ENCODE assay signal across 26 mouse cellular contexts in the genomic region with DNA sequence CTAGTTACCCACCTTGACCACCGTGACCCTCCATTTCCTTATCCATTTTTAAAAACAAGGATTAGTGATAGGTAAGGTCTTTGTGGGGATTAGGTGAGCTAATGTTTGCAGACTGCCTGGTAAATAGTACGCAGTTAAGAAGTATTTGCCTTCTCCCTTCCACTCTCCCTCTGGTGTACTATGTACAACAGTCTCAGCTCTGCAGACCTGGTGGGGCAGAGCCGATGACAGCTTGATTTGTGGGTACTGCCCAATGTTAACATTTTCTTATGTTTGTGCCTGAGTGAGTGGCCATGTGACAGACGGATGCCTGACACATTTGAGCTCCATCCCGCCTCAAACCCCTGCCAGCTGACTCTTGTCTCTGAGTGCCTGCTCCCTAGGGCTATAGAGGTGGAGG. TPM values are rescaled to one million over a fixed set of nuclear protein-coding genes. Genes with fewer than 3 reads are reported as not detected.
DNase-seq lines count a peak whose midpoint lies in the region; ATAC-seq and TF ChIP-seq lines count a peak whose summit lies in the region.
"Had no signal": no experiment of that assay in that cellular context is flagged by ENCODE, and none has a peak within 500 bp of the region (broad histone marks: within the 10 kb centered on the region; RNA-seq: fewer than 3 reads in every experiment).

No protein-coding gene starts in this region.

- H3K4me3 ChIP-seq in lung, embryonic 14.5 days (ENCODE audit: low read depth, low read length): no peak overlapping the region
- no peak overlapping the region for H3K4me3 ChIP-seq in lung, adult 2 months (replicated peaks; ENCODE audit: extremely low read depth, low read depth, low read length)
- no peak overlapping the region for H3K4me3 ChIP-seq in lung, embryonic 16.5 days (ENCODE audit: low read length)
- H3K4me3 ChIP-seq in stomach, embryonic 15.5 days (replicated peaks): no peak overlapping the region
- no peak overlapping the region for H3K4me3 ChIP-seq in stomach, postnatal 0 days (ENCODE audit: low read depth, low read length)
- no peak overlapping the region for H3K4me3 ChIP-seq in midbrain, embryonic 16.5 days (ENCODE audit: low read depth, low read length)
- H3K4me3 ChIP-seq: embryonic facial prominence, embryonic 13.5 days; embryonic facial prominence, embryonic 15.5 days; erythroblast, embryonic 14.5 days; forebrain, embryonic 10.5 days; forebrain, embryonic 12.5 days had no signal

- 26% methylated on average over 5 of the region's 5 CpGs for WGBS in lung, embryonic 14.5 days
- 40% methylated on average over 5 of the region's 5 CpGs for WGBS in lung, adult 2 months
- 22% methylated on average over 5 of the region's 5 CpGs for WGBS in lung, embryonic 16.5 days
- 36% methylated on average over 5 of the region's 5 CpGs for WGBS in stomach, embryonic 15.5 days
- WGBS in stomach, postnatal 0 days: 32% methylated on average over 5 of the region's 5 CpGs
- 52% methylated on average over 5 of the region's 5 CpGs for WGBS in midbrain, embryonic 16.5 days

- no peaks in the 10 kb centered on the region for H3K36me3 ChIP-seq in lung, embryonic 14.5 days (ENCODE audit: insufficient read depth)
- H3K36me3 ChIP-seq in lung, embryonic 16.5 days (ENCODE audit: control insufficient read depth, insufficient read depth, low read length): no peaks in the 10 kb centered on the region
- H3K36me3 ChIP-seq in stomach, embryonic 15.5 days: no peaks in the 10 kb centered on the region
- no peaks in the 10 kb centered on the region for H3K36me3 ChIP-seq in stomach, postnatal 0 days (ENCODE audit: control insufficient read depth, insufficient read depth, low read length)
- no peaks in the 10 kb centered on the region for H3K36me3 ChIP-seq in midbrain, embryonic 16.5 days (ENCODE audit: control insufficient read depth, insufficient read depth, low read length)
- H3K36me3 ChIP-seq: embryonic facial prominence, embryonic 13.5 days; embryonic facial prominence, embryonic 15.5 days; forebrain, embryonic 10.5 days; forebrain, embryonic 12.5 days had no signal

- TF ChIP-seq POLR2A in lung, adult 2 months (IDR thresholded peaks at IDR 0.05; ENCODE audit: borderline replicate concordance, extremely low read depth, low read depth, low read length): no peak

- no peaks in the 10 kb centered on the region for H3K27me3 ChIP-seq in lung, embryonic 14.5 days (ENCODE audit: insufficient read depth, low read length)
- H3K27me3 ChIP-seq in lung, embryonic 16.5 days (ENCODE audit: control insufficient read depth, insufficient read depth, low read depth, low read length): no peaks in the 10 kb centered on the region; the same call in 1 of the 2 replicates
- no peaks in the 10 kb centered on the region for H3K27me3 ChIP-seq in stomach, embryonic 15.5 days (replicated peaks)
- no peaks in the 10 kb centered on the region for H3K27me3 ChIP-seq in stomach, postnatal 0 days (ENCODE audit: control insufficient read depth, insufficient read depth, low read length)
- no peaks in the 10 kb centered on the region for H3K27me3 ChIP-seq in midbrain, embryonic 16.5 days (ENCODE audit: control insufficient read depth, insufficient read depth, low read depth, low read length)
- H3K27me3 ChIP-seq: forebrain, embryonic 12.5 days had no signal

- ATAC-seq in lung, embryonic 14.5 days (ENCODE audit: insufficient read depth): peak; percentile 45; the same call in 1 of the 2 replicates
- peak; percentile 52 for ATAC-seq in lung, embryonic 16.5 days (ENCODE audit: low read depth)
- ATAC-seq in stomach, embryonic 15.5 days (ENCODE audit: insufficient read depth, low FRiP score, low read depth): peak; percentile 81
- peak; percentile 69 for ATAC-seq in stomach, postnatal 0 days (ENCODE audit: low FRiP score, low TSS enrichment)
- no peak for ATAC-seq in midbrain, embryonic 16.5 days
- ATAC-seq: CD4-positive, CD25-positive, alpha-beta regulatory T cell, adult 4 months; forebrain, embryonic 14.5 days had no signal

- 0 out of 2 replicates have a peak, but pooled peaks cover 10% of the 10 kb centered on the region for H3K4me1 ChIP-seq in lung, embryonic 14.5 days (ENCODE audit: insufficient read depth)
- H3K4me1 ChIP-seq in lung, adult 2 months (ENCODE audit: control insufficient read depth, insufficient read depth, low read length): no peaks in the 10 kb centered on the region
- H3K4me1 ChIP-seq in lung, embryonic 16.5 days (replicated peaks; ENCODE audit: control insufficient read depth, insufficient read depth, low read length): peaks cover 14% of the 10 kb centered on the region
- peaks cover 6% of the 10 kb centered on the region; the same call in 1 of the 2 replicates for H3K4me1 ChIP-seq in stomach, embryonic 15.5 days
- H3K4me1 ChIP-seq in stomach, postnatal 0 days (replicated peaks; ENCODE audit: control insufficient read depth, insufficient read depth): no peaks in the 10 kb centered on the region
- H3K4me1 ChIP-seq in midbrain, embryonic 16.5 days (ENCODE audit: control insufficient read depth, insufficient read depth, low read length): no peaks in the 10 kb centered on the region

- H3K4me2 ChIP-seq in lung, embryonic 14.5 days: no peak overlapping the region
- H3K4me2 ChIP-seq in lung, embryonic 16.5 days (ENCODE audit: low read depth, low read length): no peak overlapping the region
- H3K4me2 ChIP-seq in stomach, embryonic 15.5 days: no peak overlapping the region
- no peak overlapping the region for H3K4me2 ChIP-seq in stomach, postnatal 0 days (replicated peaks; ENCODE audit: low read depth)
- no peak overlapping the region for H3K4me2 ChIP-seq in midbrain, embryonic 16.5 days (ENCODE audit: low read length)
- H3K4me2 ChIP-seq: embryonic facial prominence, embryonic 13.5 days; embryonic facial prominence, embryonic 15.5 days; forebrain, embryonic 12.5 days had no signal

- TF ChIP-seq EP300 in stomach, postnatal 0 days (optimal IDR thresholded peaks at IDR 0.05): no peak

- no peaks in the 10 kb centered on the region for H3K9me3 ChIP-seq in lung, embryonic 14.5 days (ENCODE audit: low read depth, low read length)
- H3K9me3 ChIP-seq in lung, embryonic 16.5 days (ENCODE audit: control insufficient read depth, low read length): peaks cover 3% of the 10 kb centered on the region; the same call in 1 of the 2 replicates
- no peaks in the 10 kb centered on the region for H3K9me3 ChIP-seq in stomach, embryonic 15.5 days
- H3K9me3 ChIP-seq in stomach, postnatal 0 days (ENCODE audit: control insufficient read depth, low read length): no peaks in the 10 kb centered on the region
- no peaks in the 10 kb centered on the region for H3K9me3 ChIP-seq in midbrain, embryonic 16.5 days (replicated peaks; ENCODE audit: control insufficient read depth, low read length, poor library complexity, severe bottlenecking)
- H3K9me3 ChIP-seq: embryonic facial prominence, embryonic 15.5 days; forebrain, embryonic 10.5 days; forebrain, embryonic 12.5 days had no signal

- H3K9ac ChIP-seq in lung, embryonic 14.5 days: no peak overlapping the region
- no peak overlapping the region for H3K9ac ChIP-seq in lung, embryonic 16.5 days (ENCODE audit: low read length)
- H3K9ac ChIP-seq in stomach, embryonic 15.5 days: no peak overlapping the region
- no peak overlapping the region for H3K9ac ChIP-seq in stomach, postnatal 0 days (ENCODE audit: low read length)
- H3K9ac ChIP-seq in midbrain, embryonic 16.5 days (ENCODE audit: low read depth, low read length): no peak overlapping the region
- H3K9ac ChIP-seq: embryonic facial prominence, embryonic 13.5 days; embryonic facial prominence, embryonic 15.5 days; forebrain, embryonic 12.5 days had no signal

- H3K27ac ChIP-seq in lung, embryonic 14.5 days (ENCODE audit: low read depth): no peak overlapping the region
- H3K27ac ChIP-seq in lung, embryonic 16.5 days (ENCODE audit: low read length): peak overlapping the region; percentile 10; the same call in 1 of the 2 replicates
- H3K27ac ChIP-seq in stomach, embryonic 15.5 days: peak overlapping the region; percentile 54; the same call in 1 of the 2 replicates
- H3K27ac ChIP-seq in stomach, postnatal 0 days (replicated peaks): no peak overlapping the region
- H3K27ac ChIP-seq in midbrain, embryonic 16.5 days (ENCODE audit: low read length): no peak overlapping the region
- H3K27ac ChIP-seq: embryonic facial prominence, embryonic 13.5 days; embryonic facial prominence, embryonic 15.5 days; forebrain, embryonic 10.5 days; forebrain, embryonic 12.5 days had no signal

- TF ChIP-seq CTCF in lung, embryonic 14.5 days (IDR thresholded peaks at IDR 0.05; ENCODE audit: low read depth): no peak
- no peak for TF ChIP-seq CTCF in lung, adult 2 months (IDR thresholded peaks at IDR 0.05; ENCODE audit: insufficient read depth, low read length)
- TF ChIP-seq CTCF in stomach, postnatal 0 days (IDR thresholded peaks at IDR 0.05; ENCODE audit: low read depth): no peak

- DNase-seq in lung, embryonic 14.5 days: peak; percentile 37
- no peak for DNase-seq in lung, adult 2 months
- no peak for DNase-seq in lung, postnatal 14 days
- DNase-seq in stomach, postnatal 0 days (ENCODE audit: low spot score): peak; percentile 44
- no peak for DNase-seq in thymus, postnatal 36 days
- DNase-seq: adrenal gland, adult 2 months; adrenal gland, postnatal 10 days; adrenal gland, postnatal 25 days; B cell, adult 2 months; cerebellum, adult 11 months; cerebellum, adult 18-20 months; cerebellum, adult 8-10 months; cerebellum, adult 9-11 months; cerebellum, postnatal 14 days; cerebellum, postnatal 36 days; embryo, embryonic 11 days had no signal

RNA-seq across cellular contexts. Expression of gene Lgr6, which starts 28.6 kb away (rescaled TPM):
- 11.1 and 12.0 TPM in 2 replicates for polyA plus RNA-seq in lung, embryonic 14.5 days (2014; fragmentation: Nextera tagmentation; extraction: Ambion mirVana)
- 4.1 and 4.7 TPM in 2 replicates for polyA plus RNA-seq in lung, adult 2 months (2012; rRNA removed)
- 9.2 and 9.9 TPM in 2 replicates for polyA plus RNA-seq in lung, embryonic 16.5 days (2015; fragmentation: Nextera tagmentation; extraction: Ambion mirVana)
- 1.6 and 1.8 TPM in 2 replicates for polyA plus RNA-seq in stomach, embryonic 15.5 days (2015; fragmentation: Nextera tagmentation; extraction: Ambion mirVana)
- polyA plus RNA-seq in stomach, postnatal 0 days (2015; fragmentation: Nextera tagmentation; extraction: Ambion mirVana): 0.35 and 1.0 TPM in 2 replicates
- 1.1 and 1.2 TPM in 2 replicates for polyA plus RNA-seq in midbrain, embryonic 16.5 days (2015; fragmentation: Nextera tagmentation; extraction: Ambion mirVana)
- polyA plus RNA-seq: erythroblast, embryonic 14.5 days had no signal

RNA-seq across cellular contexts. Expression of gene Ptpn7, which starts 56.0 kb away (rescaled TPM):
- 2.3 and 2.8 TPM in 2 replicates for polyA plus RNA-seq in lung, embryonic 14.5 days (2014; fragmentation: Nextera tagmentation; extraction: Ambion mirVana)
- polyA plus RNA-seq in lung, adult 2 months (2012; rRNA removed): 6.9 and 7.3 TPM in 2 replicates
- polyA plus RNA-seq in lung, embryonic 16.5 days (2015; fragmentation: Nextera tagmentation; extraction: Ambion mirVana): 4.4 and 6.1 TPM in 2 replicates
- 2.4 and 3.3 TPM in 2 replicates for polyA plus RNA-seq in stomach, embryonic 15.5 days (2015; fragmentation: Nextera tagmentation; extraction: Ambion mirVana)
- polyA plus RNA-seq in stomach, postnatal 0 days (2015; fragmentation: Nextera tagmentation; extraction: Ambion mirVana): 0.32 and 0.46 TPM in 2 replicates
- polyA plus RNA-seq in midbrain, embryonic 16.5 days (2015; fragmentation: Nextera tagmentation; extraction: Ambion mirVana): 0.11 and 0.26 TPM in 2 replicates

Comparison
In these comparisons a context has a peak if more than half of its experiments do, and no peak if none do; other contexts are left out.
1. DNase-seq: peak in lung, embryonic 14.5 days (single experiment) and stomach, postnatal 0 days (single experiment); none in lung, adult 2 months (single experiment), lung, postnatal 14 days (single experiment) and thymus, postnatal 36 days (0 of 2).
2. H3K27ac ChIP-seq: peak in lung, embryonic 16.5 days (single experiment) and stomach, embryonic 15.5 days (single experiment); none in lung, embryonic 14.5 days (single experiment), stomach, postnatal 0 days (single experiment) and midbrain, embryonic 16.5 days (single experiment).